Mouse (Mus musculus): ENCODE data around the gene Arxes2.
"Not testable (repeated sequence)": the region's sequence is repeated elsewhere in the genome, so short reads cannot be mapped to it uniquely, and the experiment has no call there.

- not testable (repeated sequence) for TF ChIP-seq CTCF, EP300 (IDR thresholded peaks at IDR 0.05; ENCODE audit: low read depth)
Observed at GRCm38 (mm10) chrX:135993664-135994119, at the start of gene Arxes2.

All from heart, postnatal 0 days (tissue).